Mouse (Mus musculus) midbrain, embryonic 10.5 days (tissue): ENCODE measurements around the gene Dmbx1. TPM values are rescaled to one million over a fixed set of nuclear protein-coding genes. Genes with fewer than 3 reads are reported as not detected.
A peak's percentile ranks its signal among the peaks of the same experiment; 100 is the strongest.

Source experiments
- DNase-seq: peaks from one replicate; pipeline ENCODE4 v3.0.0-alpha.2; 2017; ENCODE audit warnings: low spot score
- H3K27ac ChIP-seq: fragments of 300-500 bp; sonication (generic); replicated peaks from 2 replicates; pipeline ENCODE4 v1.5.1; 2016; ENCODE audit warnings: mild to moderate bottlenecking
- H3K27me3 ChIP-seq: fragments of 300-500 bp; sonication (generic); 2 replicates; pipeline ENCODE4 v1.6.1; 2016; ENCODE audit warnings: low read depth, mild to moderate bottlenecking; ENCODE audit not compliant: poor library complexity, severe bottlenecking
- H3K36me3 ChIP-seq: fragments of 300-500 bp; sonication (generic); 2 replicates; pipeline ENCODE4 v1.6.1; 2016; ENCODE audit warnings: mild to moderate bottlenecking, moderate library complexity
- H3K4me1 ChIP-seq: fragments of 300-500 bp; sonication (generic); 2 replicates; pipeline ENCODE4 v1.6.1; 2016
- H3K4me3 ChIP-seq: fragments of 300-500 bp; sonication (generic); 2 replicates; pipeline ENCODE4 v1.5.1; 2016; ENCODE audit warnings: mild to moderate bottlenecking, moderate library complexity
- H3K9me3 ChIP-seq: fragments of 300-500 bp; sonication (generic); replicated peaks from 2 replicates; pipeline ENCODE4 v1.6.1; 2016; ENCODE audit warnings: mild to moderate bottlenecking
- whole genome bisulfite sequencing: fragments of 180-500 bp; shearing (Covaris S2); methylation state at CpG from one replicate; pipeline ENCODE4 v1.1.7; 2016; 5-methylcytosine and 5-hydroxymethylcytosine counted together
- polyA plus RNA-seq: library from polyadenylated mRNA; unstranded; fragments of >200 nt; fragmentation: Nextera tagmentation; extraction: Ambion mirVana; gene quantifications from 2 replicates; pipeline ENCODE4 v1.2.1, GENCODE M21; 2016

Dmbx1 gene
- polyA plus RNA-seq, 1 experiment from 2014 or later, result 38.5 TPM

GRCm38 (mm10) chr4:115905701-115906100, 34.0 kb downstream of the Dmbx1 start:
- H3K4me3 ChIP-seq, result 0 out of 2 replicates have a peak overlapping the region, but pooled peaks have one; percentile 22
- H3K27me3 ChIP-seq, result peaks cover 88% of the 10 kb centered on the region
- peaks cover 63% of the 10 kb centered on the region for H3K4me1 ChIP-seq
- H3K36me3 ChIP-seq, result no peaks in the 10 kb centered on the region
- peak overlapping the region; percentile 66 for H3K27ac ChIP-seq
- WGBS, result 2% methylated on average over 7 of the region's 7 CpGs
- H3K9me3 ChIP-seq, result no peaks in the 10 kb centered on the region
- peak; percentile 83 for DNase-seq

GRCm38 (mm10) chr4:115904375-115904774, 35.4 kb downstream of the Dmbx1 start:
- Histone ChIP-seq H3K4me3 (0 out of 2 replicates have a peak overlapping the region, but pooled peaks have one; percentile 3), H3K36me3 (no peaks in the 10 kb centered on the region), H3K9me3 (no peaks in the 10 kb centered on the region), H3K27ac (peak overlapping the region; percentile 66), H3K27me3 (peaks cover 98% of the 10 kb centered on the region), H3K4me1 (peaks cover 62% of the 10 kb centered on the region)
- 2% methylated on average over 12 of the region's 12 CpGs for WGBS
- DNase-seq, result peak; percentile 48

GRCm38 (mm10) chr4:115902816-115903215, 36.9 kb downstream of the Dmbx1 start:
- 21% methylated on average over 5 of the region's 5 CpGs for WGBS
- Histone ChIP-seq H3K4me1 (peaks cover 60% of the 10 kb centered on the region), H3K27me3 (peaks cover 98% of the 10 kb centered on the region)

GRCm38 (mm10) chr4:115897901-115898631, 41.7 kb downstream of the Dmbx1 start:
- Histone ChIP-seq H3K36me3 (no peaks in the 10 kb centered on the region), H3K27ac (peak overlapping the region; percentile 81)

More at GRCm38 (mm10) chr4:115902816-115903215, 36.9 kb downstream of the Dmbx1 start:
- no peaks in the 10 kb centered on the region for H3K36me3 ChIP-seq
- H3K27ac ChIP-seq, result no peak overlapping the region
- H3K4me3 ChIP-seq, result no peak overlapping the region
- no peaks in the 10 kb centered on the region for H3K9me3 ChIP-seq
- DNase-seq, result peak; percentile 79

GRCm38 (mm10) chr4:115894281-115894680, 45.4 kb downstream of the Dmbx1 start:
- Histone ChIP-seq H3K27ac (no peak overlapping the region), H3K4me3 (no peak overlapping the region), H3K36me3 (no peaks in the 10 kb centered on the region), H3K9me3 (no peaks in the 10 kb centered on the region), H3K4me1 (peaks cover 47% of the 10 kb centered on the region), H3K27me3 (peaks cover 100% of the 10 kb centered on the region)
- DNase-seq, result no peak
- 9% methylated on average over 3 of the region's 3 CpGs for WGBS

More at GRCm38 (mm10) chr4:115897901-115898631, 41.7 kb downstream of the Dmbx1 start:
- H3K27me3 ChIP-seq, result peaks cover 98% of the 10 kb centered on the region
- WGBS, result 1% methylated on average over 56 of the region's 56 CpGs
- peaks cover 31% of the 10 kb centered on the region for H3K4me1 ChIP-seq
- peak; percentile 79 for DNase-seq
- no peaks in the 10 kb centered on the region for H3K9me3 ChIP-seq
- H3K4me3 ChIP-seq, result peak overlapping the region; percentile 59

- Histone ChIP-seq H3K36me3 (no peaks in the 10 kb centered on the region), H3K4me3 (peak within 1 kb of the TSS; percentile 55), H3K27ac (peak within 1 kb of the TSS; percentile 68), H3K4me1 (peaks cover 19% of the 10 kb centered on the region), H3K27me3 (peaks cover 75% of the 10 kb centered on the region), H3K9me3 (no peaks in the 10 kb centered on the region)
- WGBS, result 1% methylated on average over 31 of the region's 31 CpGs
- peak; percentile 43 for DNase-seq
Observed at GRCm38 (mm10) chr4:115890553-115890952, 49.2 kb downstream of the Dmbx1 start, which contains the start of gene 6430628N08Rik. TSS of gene 6430628N08Rik (plus strand) at chr4:115890665.

GRCm38 (mm10) chr4:115890066-115890465, 49.7 kb downstream of the Dmbx1 start:
- no peaks in the 10 kb centered on the region for H3K36me3 ChIP-seq
- H3K9me3 ChIP-seq, result no peaks in the 10 kb centered on the region
- peaks cover 16% of the 10 kb centered on the region for H3K4me1 ChIP-seq
- peak overlapping the region; percentile 68 for H3K27ac ChIP-seq
- peak overlapping the region; percentile 55 for H3K4me3 ChIP-seq
- WGBS, result 8% methylated on average over 6 of the region's 6 CpGs
- no peak for DNase-seq
- peaks cover 70% of the 10 kb centered on the region for H3K27me3 ChIP-seq

- Histone ChIP-seq H3K4me1 (peaks cover 42% of the 10 kb centered on the region), H3K9me3 (no peaks in the 10 kb centered on the region), H3K27me3 (peaks cover 39% of the 10 kb centered on the region), H3K27ac (no peak overlapping the region), H3K36me3 (no peaks in the 10 kb centered on the region), H3K4me3 (no peak overlapping the region)
- WGBS, result 63% methylated on average over 1 of the region's 1 CpGs
- DNase-seq, result no peak
Observed at GRCm38 (mm10) chr4:115886875-115887274, 52.9 kb downstream of the Dmbx1 start.

- WGBS, result 87% methylated on average over 3 of the region's 3 CpGs
Observed at GRCm38 (mm10) chr4:115885846-115886245, 53.9 kb downstream of the Dmbx1 start.

GRCm38 (mm10) chr4:115884022-115884421, 55.7 kb downstream of the Dmbx1 start, which contains the start of gene Kncn:
TSS of gene Kncn (plus strand) at chr4:115884400.
- H3K27ac ChIP-seq, result peak within 1 kb of the TSS; percentile 96
- no peak within 1 kb of the TSS for H3K4me3 ChIP-seq
- H3K27me3 ChIP-seq, result peaks cover 10% of the 10 kb centered on the region
- H3K9me3 ChIP-seq, result no peaks in the 10 kb centered on the region
- H3K36me3 ChIP-seq, result no peaks in the 10 kb centered on the region
- WGBS, result 79% methylated on average over 6 of the region's 6 CpGs
- peaks cover 55% of the 10 kb centered on the region for H3K4me1 ChIP-seq
- DNase-seq, result no peak

More at GRCm38 (mm10) chr4:115885846-115886245, 53.9 kb downstream of the Dmbx1 start:
- Histone ChIP-seq H3K9me3 (no peaks in the 10 kb centered on the region), H3K27ac (no peak overlapping the region; the same call in 1 of the 2 replicates), H3K27me3 (peaks cover 29% of the 10 kb centered on the region), H3K4me3 (no peak overlapping the region), H3K4me1 (peaks cover 48% of the 10 kb centered on the region), H3K36me3 (no peaks in the 10 kb centered on the region)
- no peak for DNase-seq

GRCm38 (mm10) chr4:115882195-115882594, 57.5 kb downstream of the Dmbx1 start:
- Histone ChIP-seq H3K27me3 (no peaks in the 10 kb centered on the region; the same call in 1 of the 2 replicates), H3K9me3 (no peaks in the 10 kb centered on the region), H3K4me3 (no peak overlapping the region), H3K27ac (peak overlapping the region; percentile 96), H3K4me1 (peaks cover 73% of the 10 kb centered on the region), H3K36me3 (0 out of 2 replicates have a peak, but pooled peaks cover 2% of the 10 kb centered on the region)
- 73% methylated on average over 4 of the region's 4 CpGs for WGBS
- DNase-seq, result no peak

- DNase-seq, result peak; percentile 84
- peaks cover 83% of the 10 kb centered on the region for H3K4me1 ChIP-seq
- WGBS, result 11% methylated on average over 1 of the region's 1 CpGs
Observed at GRCm38 (mm10) chr4:115881183-115881582, 58.5 kb downstream of the Dmbx1 start.

GRCm38 (mm10) chr4:115878828-115879227, 60.9 kb downstream of the Dmbx1 start:
- H3K27ac ChIP-seq, result peak overlapping the region; percentile 96
- no peak for DNase-seq
- peaks cover 78% of the 10 kb centered on the region for H3K4me1 ChIP-seq
- peak overlapping the region; percentile 44 for H3K4me3 ChIP-seq
- no peaks in the 10 kb centered on the region for H3K9me3 ChIP-seq
- no peaks in the 10 kb centered on the region for H3K27me3 ChIP-seq
- WGBS, result 27% methylated on average over 9 of the region's 9 CpGs
- peaks cover 34% of the 10 kb centered on the region for H3K36me3 ChIP-seq

More at GRCm38 (mm10) chr4:115881183-115881582, 58.5 kb downstream of the Dmbx1 start:
- Histone ChIP-seq H3K36me3 (peaks cover 10% of the 10 kb centered on the region), H3K4me3 (peak overlapping the region; percentile 19), H3K27ac (peak overlapping the region; percentile 96), H3K9me3 (no peaks in the 10 kb centered on the region), H3K27me3 (no peaks in the 10 kb centered on the region; the same call in 1 of the 2 replicates)
